Mouse (Mus musculus) liver, embryonic 14.5 days (tissue): ENCODE measurements at regions not wholly inside any gene's neighbourhood (a gene's known extent, or its start where the extent isn't known, plus 50 kb on each side); places are given as distances from the start of the nearest gene placed in this dataset.

ENCODE experiments used
- ATAC-seq: fragments of 200-750 bp; cut with Nextera tagmentation; 2 replicates; pipeline ENCODE4 v1.8.0; 2017; ENCODE audit warnings: moderate number of reproducible peaks, mild to moderate bottlenecking, moderate library complexity; ENCODE audit not compliant: insufficient read depth
- DNase-seq, 3 experiments: peaks; one replicate each; pipeline ENCODE4 v3.0.0-alpha.2; 2012 to 2013; ENCODE audit warnings: low read depth in 3 of 3, low spot score in 3 of 3
- H3K27ac ChIP-seq: fragments of 300-500 bp; sonication (generic); 2 replicates; pipeline ENCODE4 v1.5.1; 2014; ENCODE audit warnings: moderate library complexity, mild to moderate bottlenecking, control low read depth, inconsistent platforms
- H3K27me3 ChIP-seq: fragments of 300-500 bp; sonication (generic); 2 replicates; pipeline ENCODE4 v1.6.1; 2014; ENCODE audit warnings: mild to moderate bottlenecking, low read length, moderate library complexity; ENCODE audit not compliant: control insufficient read depth, insufficient read depth
- H3K36me3 ChIP-seq: fragments of 300-500 bp; sonication (generic); replicated peaks from 2 replicates; pipeline ENCODE4 v1.6.1; 2014; ENCODE audit warnings: low read depth; ENCODE audit not compliant: control insufficient read depth, insufficient read depth
- H3K4me1 ChIP-seq, 2 experiments: fragments of 200-500 bp in 1 of 2; fragments of 300-500 bp in 1 of 2; sonication (generic) in 1 of 2; replicated peaks; 2 replicates each; pipeline ENCODE4 v1.6.1; 2012 to 2014; ENCODE audit warnings: antibody characterized with exemption in 1 of 2, inconsistent platforms in 1 of 2, low read length in 1 of 2; ENCODE audit not compliant: control insufficient read depth in 2 of 2, insufficient read depth in 2 of 2
- H3K4me2 ChIP-seq: fragments of 300-500 bp; sonication (generic); 2 replicates; pipeline ENCODE4 v1.6.1; 2014; ENCODE audit warnings: low read depth, mild to moderate bottlenecking, control low read depth, moderate library complexity
- H3K4me3 ChIP-seq, 2 experiments: fragments of 200-500 bp in 1 of 2; fragments of 300-500 bp in 1 of 2; sonication (generic) in 1 of 2; 2 replicates each; pipeline ENCODE4 v1.5.1; 2012 to 2014; ENCODE audit warnings: low read depth in 2 of 2, low read length in 2 of 2, mild to moderate bottlenecking in 2 of 2, control low read depth in 1 of 2, inconsistent platforms in 1 of 2, moderate library complexity in 1 of 2; ENCODE audit not compliant: insufficient read depth in 1 of 2
- H3K9ac ChIP-seq: fragments of 300-500 bp; sonication (generic); replicated peaks from 2 replicates; pipeline ENCODE4 v1.6.1; 2014; ENCODE audit warnings: mild to moderate bottlenecking, control low read depth, moderate library complexity
- H3K9me3 ChIP-seq: fragments of 300-500 bp; sonication (generic); 2 replicates; pipeline ENCODE4 v1.6.1; 2016; ENCODE audit warnings: low read length, mixed read lengths; ENCODE audit not compliant: control insufficient read depth
- CTCF ChIP-seq: IDR thresholded peaks from 2 replicates; pipeline ENCODE4 v1.5.1; 2016; ENCODE audit warnings: antibody characterized with exemption, low read depth, control low read depth
- EP300 ChIP-seq: IDR thresholded peaks from 2 replicates; pipeline ENCODE4 v1.6.1; 2016; ENCODE audit warnings: antibody characterized with exemption, low read depth
- WGBS: fragments of 180-500 bp; shearing (Covaris S2); extraction: QIAGEN DNeasy Blood & Tissue Kit; methylation state at CpG from one replicate; pipeline ENCODE4 v1.1.7; 2014; ENCODE audit not compliant: insufficient replicate concordance; 5-methylcytosine and 5-hydroxymethylcytosine counted together

DNA sequence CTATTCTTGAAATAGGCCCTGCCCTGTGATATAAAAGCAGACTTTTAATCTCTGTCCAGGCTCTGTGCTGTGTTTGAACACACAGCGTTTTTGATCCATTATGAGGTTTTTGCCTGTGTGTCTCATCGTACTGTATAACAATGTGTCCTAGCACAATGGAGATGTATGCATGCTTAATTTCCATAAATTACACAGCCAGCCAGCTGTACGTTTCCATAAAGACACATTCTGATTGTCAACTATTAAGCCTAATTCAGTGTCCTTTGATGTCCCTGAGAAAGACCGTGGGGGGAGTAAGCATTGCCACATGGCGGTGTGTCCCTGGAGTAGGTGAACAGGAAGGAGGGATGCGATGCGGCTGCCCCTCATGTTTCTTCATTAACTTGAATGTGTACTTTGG, 587.7 kb upstream of the Lcorl start:
- Histone ChIP-seq H3K27ac (no peak overlapping the region), H3K4me2 (no peak overlapping the region), H3K4me1 (no peaks in the 10 kb centered on the region), H3K36me3 (no peaks in the 10 kb centered on the region), H3K9me3 (no peaks in the 10 kb centered on the region), H3K9ac (no peak overlapping the region), H3K4me3 (no peak overlapping the region), H3K27me3 (no peaks in the 10 kb centered on the region)
- 49% methylated on average over 7 of the region's 7 CpGs for WGBS
- ATAC-seq (no peak), DNase-seq (no peak)
- TF ChIP-seq CTCF (no peak), EP300 (no peak)

DNA sequence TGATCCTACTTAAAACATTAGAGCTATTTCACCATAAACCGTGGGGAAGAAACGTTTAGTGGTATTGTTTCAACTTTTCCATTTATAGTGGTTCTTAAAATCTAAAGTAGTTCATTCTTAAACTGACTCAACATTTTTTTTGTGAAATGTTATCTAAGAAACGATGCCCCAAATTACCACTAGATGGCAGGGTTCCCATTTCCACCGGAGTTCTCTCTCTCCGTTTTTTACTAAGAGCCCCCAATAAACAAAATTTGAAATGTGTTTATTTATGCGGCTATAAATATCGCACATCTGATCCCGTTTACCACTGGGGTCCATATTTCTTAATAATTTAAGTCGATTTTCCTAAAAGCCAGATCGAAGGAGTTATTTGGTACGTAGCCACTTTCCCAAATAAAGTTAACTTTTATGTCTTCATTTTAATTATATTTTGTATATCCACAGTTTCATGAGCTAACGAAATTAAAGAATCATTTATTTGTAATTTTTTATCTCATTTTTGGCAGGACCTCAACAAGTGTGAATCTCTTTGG, 586.5 kb upstream of the Lcorl start:
- Histone ChIP-seq H3K27me3 (no peaks in the 10 kb centered on the region), H3K27ac (no peak overlapping the region), H3K4me1 (no peaks in the 10 kb centered on the region), H3K4me3 (no peak overlapping the region), H3K4me2 (no peak overlapping the region), H3K9ac (no peak overlapping the region), H3K9me3 (no peaks in the 10 kb centered on the region), H3K36me3 (no peaks in the 10 kb centered on the region)
- TF ChIP-seq EP300 (no peak), CTCF (peak; percentile 54)
- 10% methylated on average over 12 of the region's 12 CpGs for WGBS
- DNase-seq (peak in 1 of 3 experiments; percentile 7), ATAC-seq (no peak)

DNA sequence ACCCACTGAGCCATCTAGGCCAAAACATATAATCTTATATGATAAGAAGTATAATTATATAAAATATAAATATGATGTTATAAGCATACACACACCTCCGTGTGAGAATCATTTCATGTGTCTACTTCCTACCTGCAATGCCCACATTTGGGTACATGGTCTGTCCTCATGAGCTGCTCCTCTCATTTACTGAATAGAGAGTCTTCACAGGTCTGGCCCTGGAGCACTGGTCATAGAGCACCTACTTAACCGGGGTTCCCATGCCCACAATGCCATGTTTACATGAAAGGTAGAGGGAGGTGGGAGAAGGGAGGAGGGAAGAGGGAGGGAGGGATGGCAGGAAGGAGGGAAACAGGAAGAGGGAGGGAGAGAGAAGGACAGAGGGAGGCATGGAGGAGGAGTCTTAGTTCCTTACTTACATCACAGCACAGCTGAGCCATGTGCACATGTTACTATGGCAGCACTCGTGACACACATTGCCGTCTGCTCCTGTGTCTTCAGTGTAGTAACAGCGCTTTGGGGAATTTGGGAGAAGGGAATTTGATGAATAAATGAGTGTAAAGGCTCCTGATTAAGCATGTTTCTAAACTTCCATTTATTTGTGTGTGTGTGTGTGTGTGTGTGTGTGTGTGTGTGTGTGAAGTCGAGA, 585.3 kb upstream of the Lcorl start:
- Histone ChIP-seq H3K9me3 (no peaks in the 10 kb centered on the region), H3K27me3 (no peaks in the 10 kb centered on the region), H3K27ac (no peak overlapping the region), H3K4me1 (no peaks in the 10 kb centered on the region), H3K4me2 (no peak overlapping the region), H3K9ac (no peak overlapping the region), H3K36me3 (no peaks in the 10 kb centered on the region), H3K4me3 (no peak overlapping the region)
- TF ChIP-seq EP300 (no peak), CTCF (no peak)
- 66% methylated on average over 6 of the region's 6 CpGs for WGBS
- DNase-seq (no peak), ATAC-seq (no peak)

DNA sequence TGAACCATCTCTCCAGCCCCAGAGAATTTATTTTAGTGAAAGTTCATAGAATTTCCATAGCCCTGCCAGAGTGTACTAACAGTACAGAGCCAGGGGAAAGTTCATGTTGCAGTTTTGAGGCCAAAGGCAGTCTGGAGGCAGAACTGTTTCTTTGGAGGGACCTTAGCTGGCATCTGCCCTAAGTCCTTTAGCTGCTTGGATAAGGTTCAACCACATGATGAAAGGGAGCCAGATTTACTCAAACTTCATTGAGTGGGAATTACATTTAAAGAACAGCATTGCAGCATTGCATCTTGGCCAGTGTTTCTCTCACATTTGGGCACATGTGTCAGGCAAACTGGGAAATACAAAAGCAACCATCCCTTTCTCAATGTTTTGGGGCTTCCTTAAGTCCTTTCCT, 584.3 kb upstream of the Lcorl start:
- no peaks in the 10 kb centered on the region for H3K36me3 ChIP-seq
- no peak overlapping the region for H3K4me2 ChIP-seq
- H3K9me3 ChIP-seq, result no peaks in the 10 kb centered on the region
- H3K4me1 ChIP-seq, result no peaks in the 10 kb centered on the region
- no peak overlapping the region for H3K9ac ChIP-seq
- no peak overlapping the region for H3K27ac ChIP-seq
- ATAC-seq (no peak), DNase-seq (no peak)
- H3K27me3 ChIP-seq, result no peaks in the 10 kb centered on the region
- TF ChIP-seq CTCF, result no peak
- no peak for TF ChIP-seq EP300
- no peak overlapping the region for H3K4me3 ChIP-seq

DNA sequence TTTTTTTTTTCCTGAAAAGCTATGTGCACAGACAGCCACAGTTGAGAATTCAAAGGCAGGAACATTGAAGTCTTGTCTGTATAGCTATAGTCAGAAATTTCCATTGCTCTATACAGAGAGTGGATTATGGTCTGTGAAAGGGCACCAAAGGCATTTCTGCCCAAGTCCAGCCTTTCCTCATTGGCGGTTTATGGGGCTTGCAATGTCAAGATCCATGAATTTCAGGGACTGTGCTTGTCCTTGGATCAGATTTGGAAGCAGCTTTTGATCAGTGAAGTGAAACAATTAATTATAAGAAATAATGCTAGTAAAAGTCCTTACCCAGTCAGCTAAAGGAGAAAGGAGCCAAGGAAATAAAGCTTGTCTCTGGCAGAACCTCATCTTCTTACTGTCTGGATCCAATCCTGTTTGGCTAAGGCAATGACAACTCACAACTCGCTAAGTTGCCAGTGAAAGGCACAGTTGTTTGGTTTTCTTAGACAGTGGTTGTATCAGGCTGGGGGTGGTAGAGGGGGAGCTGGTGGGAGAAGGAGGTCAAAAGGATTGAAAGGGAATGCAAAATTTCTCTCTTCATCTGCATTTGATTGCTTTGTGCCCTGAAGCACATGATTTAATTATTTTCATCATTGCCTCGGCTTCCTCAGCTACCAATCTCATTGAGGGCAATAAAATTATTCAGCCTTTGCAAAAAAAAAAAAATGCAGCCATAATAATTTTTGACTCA, 574.4 kb upstream of the Lcorl start:
- H3K9ac ChIP-seq, result no peak overlapping the region
- 43% methylated on average over 3 of the region's 3 CpGs for WGBS
- no peaks in the 10 kb centered on the region for H3K36me3 ChIP-seq
- no peak for ATAC-seq
- H3K4me3 ChIP-seq, result no peak overlapping the region
- H3K9me3 ChIP-seq, result no peaks in the 10 kb centered on the region
- no peak overlapping the region for H3K27ac ChIP-seq
- DNase-seq, result no peak
- no peaks in the 10 kb centered on the region for H3K4me1 ChIP-seq
- no peaks in the 10 kb centered on the region for H3K27me3 ChIP-seq
- TF ChIP-seq CTCF, result no peak
- no peak for TF ChIP-seq EP300
- H3K4me2 ChIP-seq, result no peak overlapping the region
